Mouse (Mus musculus) thymus, postnatal 36 days (tissue): Measurements from ENCODE around the gene C2cd3.

ENCODE experiments used
- DNase-seq, 2 experiments: peaks; one replicate each; pipeline ENCODE4 v3.0.0; 2022; ENCODE audit warnings: mixed read lengths in 2 of 2

Gene C2cd3

DNA sequence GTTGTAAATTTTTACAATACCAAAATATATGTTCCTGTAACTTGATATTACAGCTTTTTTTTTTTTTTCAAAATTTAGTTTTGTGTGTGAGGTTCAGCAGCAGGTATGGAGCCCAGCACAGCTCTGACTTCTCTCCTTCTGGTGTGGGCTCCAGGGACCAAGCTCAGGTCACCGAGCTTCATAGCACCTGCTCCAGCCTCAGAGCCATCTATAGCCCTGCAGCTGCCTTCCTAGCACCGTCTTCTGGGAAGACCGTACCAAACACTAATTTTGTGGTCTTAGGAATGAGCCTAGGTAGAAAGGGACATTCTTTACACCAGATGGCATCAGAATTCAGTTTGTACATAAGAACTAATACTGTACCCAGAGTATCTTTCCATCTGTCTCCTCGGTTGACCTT lies 36.7 kb downstream of the C2cd3 start:
- DNase-seq, result no peak

DNA sequence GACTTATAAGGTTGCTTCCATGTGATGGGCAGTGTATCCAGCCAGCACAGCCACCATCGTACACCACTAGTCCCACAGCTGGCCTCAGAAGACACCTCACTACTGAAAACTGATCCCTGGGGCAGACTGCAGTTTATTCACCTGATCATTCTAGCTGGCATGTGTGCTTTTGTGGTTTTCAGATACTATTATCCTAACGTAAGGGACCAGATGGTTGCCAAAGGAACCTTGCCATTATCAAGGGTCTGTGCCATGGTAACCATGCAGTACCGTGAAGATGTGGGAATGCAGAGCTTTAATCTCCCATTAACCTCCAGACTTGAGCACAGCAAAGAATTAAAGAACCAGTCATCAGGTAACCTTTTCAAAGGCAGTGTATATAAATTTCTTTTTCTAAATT lies 53.8 kb downstream of the C2cd3 start:
- DNase-seq, result no peak

DNA sequence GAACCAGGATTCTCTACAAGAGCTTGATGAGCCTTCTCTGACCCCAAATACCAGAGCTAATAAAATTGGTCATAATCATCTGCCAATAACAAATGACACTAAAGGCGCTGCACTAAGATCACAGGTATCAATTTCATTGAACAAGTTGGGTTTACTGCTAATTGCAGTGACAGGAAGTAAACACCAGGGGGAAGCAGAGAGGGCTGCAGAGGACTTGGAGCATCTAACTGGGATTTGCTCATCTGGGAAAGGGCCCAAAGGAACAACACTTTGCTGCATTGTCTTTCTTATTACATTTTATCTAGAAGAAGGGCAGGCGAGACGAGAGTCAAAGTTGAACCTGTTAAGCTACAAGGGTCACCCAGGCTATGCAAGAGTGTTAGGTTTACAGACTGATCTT lies 57.1 kb downstream of the C2cd3 start:
- peak; percentile 23 to 39 for DNase-seq

DNA sequence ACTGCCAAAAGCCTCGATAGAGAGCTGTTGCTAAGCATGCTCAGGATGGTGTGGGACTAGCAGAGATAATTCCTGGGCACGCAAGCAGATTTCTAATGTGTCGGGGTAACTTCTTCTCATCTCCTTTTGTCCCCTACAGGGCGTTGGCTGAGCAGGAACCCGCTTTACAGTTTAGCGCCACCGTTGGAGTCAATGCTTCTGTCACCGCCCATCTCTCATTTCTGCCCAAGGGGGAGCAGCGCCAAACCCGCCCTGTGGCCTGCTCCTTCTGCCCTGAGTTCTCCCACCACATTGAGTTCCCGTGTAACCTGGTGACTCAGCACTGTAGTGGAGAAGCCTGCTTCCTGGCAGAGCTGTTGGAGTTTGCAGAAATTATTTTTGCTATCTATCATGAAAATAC lies 57.9 kb downstream of the C2cd3 start:
- no peak for DNase-seq

DNA sequence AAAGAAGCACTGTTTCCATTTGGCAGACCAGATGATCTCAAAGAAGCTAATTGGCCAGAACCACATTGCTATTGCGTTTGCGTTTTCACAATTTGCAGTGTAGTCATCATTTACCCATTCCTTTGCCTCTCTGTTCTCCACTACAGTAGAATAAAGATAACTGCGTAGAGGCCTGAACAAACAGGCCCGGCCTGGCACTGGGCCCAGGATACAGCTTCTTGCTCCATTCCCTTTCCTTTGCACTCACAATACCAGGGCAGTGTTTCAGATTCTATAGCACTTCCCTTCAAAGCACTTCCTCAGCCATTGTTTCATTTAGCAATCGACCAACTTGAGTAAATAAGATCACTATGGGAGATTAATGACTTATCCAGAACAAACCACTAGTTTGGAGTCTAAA lies 59.1 kb downstream of the C2cd3 start:
- DNase-seq, result no peak

DNA sequence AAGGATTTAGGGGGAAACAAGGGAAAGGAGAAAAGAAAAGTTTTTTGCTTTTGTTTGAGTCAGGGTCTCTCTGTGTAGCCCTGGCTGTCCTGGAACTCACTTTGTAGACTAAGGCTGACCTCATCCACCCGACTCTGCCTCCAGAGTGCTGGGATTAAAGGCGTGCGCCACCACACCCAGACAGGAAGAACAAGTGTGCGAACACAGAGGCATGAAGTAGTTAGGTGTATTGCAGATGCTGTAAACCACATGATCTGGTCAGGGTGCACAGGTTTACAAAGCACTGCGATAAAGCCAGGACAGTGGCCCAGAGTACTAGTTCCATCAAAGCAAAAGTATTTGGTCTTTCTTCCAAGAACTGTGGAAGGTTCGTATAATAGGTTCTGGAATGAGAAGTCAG lies 61.3 kb downstream of the C2cd3 start:
- no peak for DNase-seq

DNA sequence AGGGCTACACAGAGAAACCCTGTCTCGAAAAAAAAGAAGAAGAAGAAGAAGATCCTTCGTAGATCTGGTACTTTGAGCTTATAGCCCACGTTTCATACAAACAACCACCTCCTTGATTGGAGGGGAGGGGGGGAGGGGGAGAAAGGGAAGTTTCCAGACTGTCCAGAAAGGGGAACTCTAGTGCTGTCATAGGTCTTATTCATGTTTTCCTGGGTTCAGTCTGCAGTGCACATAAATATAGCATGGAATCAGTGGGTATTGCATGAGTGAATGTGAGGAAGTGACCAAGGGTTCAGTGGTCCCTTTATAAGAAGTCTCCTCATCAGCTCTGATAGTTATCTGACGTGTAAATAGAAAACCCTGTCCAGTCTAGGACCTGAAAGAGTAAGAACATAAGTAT lies 71.7 kb downstream of the C2cd3 start:
- no peak for DNase-seq

DNA sequence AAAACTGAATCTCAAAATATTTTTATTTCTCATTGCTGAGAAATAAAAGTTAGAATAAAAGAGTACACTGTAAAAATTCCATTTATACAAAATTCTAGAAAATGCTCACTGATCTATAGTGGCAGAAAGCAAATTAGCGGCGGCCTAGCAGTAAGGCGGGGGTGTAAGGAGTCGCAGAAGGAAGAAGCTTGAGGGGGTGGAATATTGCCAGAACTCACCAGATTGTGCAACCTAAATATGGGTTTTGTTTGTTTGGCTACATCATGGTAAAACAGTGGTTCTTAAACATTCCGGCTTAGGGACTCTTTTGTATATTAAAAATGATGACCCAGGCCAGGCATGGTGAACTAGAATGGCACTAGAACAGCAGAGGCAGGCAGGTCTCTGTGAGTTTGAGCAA lies 74.2 kb downstream of the C2cd3 start:
- DNase-seq, result no peak

DNA sequence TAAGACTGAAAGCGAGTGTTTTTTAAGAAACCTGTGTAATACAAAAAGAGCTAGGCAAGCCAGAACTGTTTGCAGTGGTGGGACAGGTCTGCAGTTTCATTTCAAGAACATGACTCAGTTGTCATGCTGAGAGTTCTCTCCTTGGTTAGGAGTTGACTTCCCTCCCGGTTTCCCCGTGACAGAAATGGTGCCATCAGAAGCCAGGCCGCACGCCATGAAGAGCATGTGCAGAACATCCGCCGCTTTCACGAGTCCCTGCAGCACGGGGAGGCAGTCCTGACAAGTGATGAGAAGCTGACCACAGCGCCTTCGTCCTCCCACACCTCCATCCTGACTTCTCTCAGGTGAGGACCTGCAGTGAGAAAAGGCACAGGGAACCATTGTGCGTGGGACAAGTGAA lies 76.5 kb downstream of the C2cd3 start:
- DNase-seq, result no peak

DNA sequence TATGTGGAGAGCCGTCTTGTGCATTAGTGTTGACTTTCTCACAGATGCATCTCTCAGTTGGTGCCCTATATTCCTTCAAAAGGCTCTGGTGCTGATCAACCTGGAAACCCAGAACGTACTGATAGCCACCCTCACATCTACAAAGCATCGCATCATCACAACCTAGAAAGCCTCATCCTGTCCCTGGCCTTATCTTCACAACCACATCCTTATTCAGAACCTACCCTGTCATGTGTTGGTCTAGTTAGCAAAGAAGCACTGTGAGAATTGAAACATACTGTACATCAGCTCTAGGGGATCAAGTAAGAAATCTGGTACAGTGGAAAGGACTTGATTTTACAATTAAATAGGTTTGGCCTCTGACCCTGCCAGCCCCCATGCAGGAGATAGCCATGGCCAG lies 77.0 kb downstream of the C2cd3 start:
- DNase-seq, result no peak

DNA sequence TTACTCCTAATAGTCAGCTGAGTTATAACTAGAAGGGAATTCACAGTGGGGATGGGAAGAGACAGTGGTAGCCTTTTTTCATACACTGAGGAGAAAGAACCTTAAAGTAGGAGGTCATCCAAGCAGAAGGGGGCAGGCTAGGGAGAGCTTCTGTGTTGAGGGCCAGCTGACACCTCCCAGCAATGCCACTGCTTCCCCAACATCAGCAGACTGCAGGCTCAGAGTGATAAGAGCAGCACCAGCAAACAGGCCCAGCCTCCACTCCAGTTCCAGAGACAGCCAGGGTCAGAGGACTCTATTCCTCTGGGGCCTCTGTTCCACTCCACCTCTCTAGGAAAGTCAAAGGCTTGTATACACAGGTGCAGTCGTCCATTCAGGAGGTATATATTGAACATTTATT lies 86.1 kb downstream of the C2cd3 start:
- DNase-seq, result no peak

DNA sequence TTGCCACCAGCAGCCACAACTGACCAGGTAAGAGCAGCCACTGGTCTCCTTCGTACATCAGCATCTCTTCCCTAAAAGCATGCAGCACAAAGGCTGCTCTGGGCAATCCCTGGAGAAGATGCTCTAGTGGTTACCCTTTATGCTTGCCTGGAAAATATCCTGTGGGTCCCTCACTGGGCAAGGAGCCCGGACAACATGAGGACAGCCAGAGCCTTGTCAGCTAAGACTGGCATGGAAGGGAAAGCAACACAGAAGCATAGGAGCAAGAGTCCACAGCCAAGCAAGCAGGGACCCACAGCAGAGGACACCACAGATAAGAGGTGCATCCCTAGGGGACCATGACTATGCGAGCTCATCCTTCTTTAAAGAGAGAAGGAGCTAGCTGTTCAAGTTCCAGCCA lies 87.8 kb downstream of the C2cd3 start:
- no peak for DNase-seq

DNA sequence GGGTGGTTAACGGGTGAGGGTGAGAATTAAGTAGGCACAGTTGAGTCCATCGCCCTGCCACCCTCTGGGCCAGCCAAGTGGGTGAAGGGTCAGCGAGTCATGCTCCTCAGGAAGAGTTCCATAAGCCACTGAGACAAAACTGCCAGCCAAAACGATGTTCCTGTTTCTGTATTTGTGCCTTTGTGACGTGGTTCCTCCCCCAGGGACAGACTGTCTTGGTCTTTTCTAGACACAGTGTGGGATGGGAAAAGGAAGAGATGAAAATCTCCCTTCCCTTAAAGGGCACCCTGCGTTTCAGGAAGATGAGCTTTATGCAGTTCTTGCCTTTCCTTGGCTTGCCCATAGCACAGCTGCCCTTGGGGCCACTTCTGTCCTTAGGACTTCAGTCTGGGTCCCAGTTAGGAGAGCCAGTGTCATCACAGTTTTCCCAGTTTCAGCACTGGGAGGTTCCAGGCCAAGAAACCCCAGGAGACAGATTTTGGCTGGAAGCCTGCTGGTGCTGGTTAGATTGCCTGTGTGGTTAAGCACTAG lies 89.7 kb downstream of the C2cd3 start:
- DNase-seq, result no peak

DNA sequence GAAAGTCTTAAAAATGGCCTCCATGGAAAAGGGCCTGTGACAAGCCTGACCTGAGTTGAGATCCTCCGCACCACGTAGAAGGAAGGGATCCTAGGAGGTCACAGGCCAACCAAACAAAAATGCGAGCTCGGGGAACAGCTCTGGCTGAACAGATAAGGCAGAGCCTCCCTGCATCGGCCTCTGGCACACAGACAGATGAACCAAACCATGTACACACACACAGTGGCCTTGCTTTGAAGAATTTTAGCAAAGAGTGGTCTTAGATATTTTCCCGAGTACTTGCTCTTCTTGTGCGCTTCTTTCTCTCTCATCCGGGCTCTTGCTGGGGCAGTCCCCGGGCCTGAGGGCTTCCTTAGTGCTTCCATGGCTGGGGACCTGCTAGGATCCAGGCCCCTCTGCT lies 91.2 kb downstream of the C2cd3 start:
- DNase-seq, result no peak

DNA sequence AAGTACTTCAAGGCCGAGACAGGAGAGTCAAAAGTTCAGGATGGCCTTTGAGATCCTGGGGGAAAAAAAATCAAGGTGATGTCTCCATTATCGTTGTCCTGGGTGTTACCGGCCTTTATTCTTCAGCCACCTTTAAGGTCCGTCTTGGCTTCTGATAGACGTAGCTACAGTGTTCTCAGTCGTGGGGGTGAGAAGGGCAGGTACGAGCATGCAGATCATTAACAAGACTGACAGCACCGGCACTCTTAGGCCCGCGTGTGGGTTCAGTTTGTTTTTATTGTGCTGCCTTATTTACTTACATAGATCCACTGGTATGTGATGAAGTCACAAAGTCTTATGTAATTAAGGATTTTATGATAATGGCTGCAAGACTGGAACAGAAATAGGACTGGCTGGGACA lies 91.7 kb downstream of the C2cd3 start:
- no peak for DNase-seq

DNA sequence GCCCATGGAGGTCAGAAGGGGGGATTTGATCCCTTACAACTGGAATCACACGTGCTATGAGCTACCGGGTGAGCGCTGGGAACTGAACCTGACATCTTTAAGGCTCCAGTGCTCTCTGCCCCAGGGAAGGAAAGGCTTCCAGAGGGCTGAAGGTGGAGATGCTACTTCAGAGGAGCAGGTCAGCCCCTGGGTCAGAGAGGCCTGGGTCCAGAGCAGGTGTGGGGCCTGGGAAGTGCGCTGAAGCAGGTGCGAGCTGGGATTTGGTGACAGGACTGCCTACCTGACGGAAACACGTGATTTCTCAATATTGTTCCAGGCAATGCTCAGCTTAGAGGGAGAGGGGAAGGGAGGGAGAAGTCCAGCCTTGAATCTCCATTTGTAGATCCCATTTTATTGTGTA lies 92.2 kb downstream of the C2cd3 start:
- no peak for DNase-seq

DNA sequence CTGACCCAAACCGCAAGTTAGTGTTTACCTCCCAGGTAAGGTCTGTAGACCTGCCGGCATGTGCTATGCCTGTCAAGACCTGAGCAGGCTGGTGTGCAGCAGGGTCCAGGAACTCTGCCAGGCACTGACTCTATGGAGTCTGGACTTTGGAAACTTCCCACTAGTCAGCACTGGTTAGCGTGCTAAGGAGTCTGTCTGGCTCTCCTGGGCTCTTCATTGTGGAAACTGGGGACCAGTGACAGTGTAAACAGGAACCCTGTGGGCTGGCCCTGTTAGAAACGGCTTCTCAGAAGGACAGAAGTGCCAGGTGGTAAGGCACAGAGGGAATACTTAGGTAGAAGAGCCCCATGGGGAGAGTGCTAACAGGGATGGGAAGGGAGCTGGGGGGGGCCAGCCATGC lies 93.2 kb downstream of the C2cd3 start:
- DNase-seq, result no peak

DNA sequence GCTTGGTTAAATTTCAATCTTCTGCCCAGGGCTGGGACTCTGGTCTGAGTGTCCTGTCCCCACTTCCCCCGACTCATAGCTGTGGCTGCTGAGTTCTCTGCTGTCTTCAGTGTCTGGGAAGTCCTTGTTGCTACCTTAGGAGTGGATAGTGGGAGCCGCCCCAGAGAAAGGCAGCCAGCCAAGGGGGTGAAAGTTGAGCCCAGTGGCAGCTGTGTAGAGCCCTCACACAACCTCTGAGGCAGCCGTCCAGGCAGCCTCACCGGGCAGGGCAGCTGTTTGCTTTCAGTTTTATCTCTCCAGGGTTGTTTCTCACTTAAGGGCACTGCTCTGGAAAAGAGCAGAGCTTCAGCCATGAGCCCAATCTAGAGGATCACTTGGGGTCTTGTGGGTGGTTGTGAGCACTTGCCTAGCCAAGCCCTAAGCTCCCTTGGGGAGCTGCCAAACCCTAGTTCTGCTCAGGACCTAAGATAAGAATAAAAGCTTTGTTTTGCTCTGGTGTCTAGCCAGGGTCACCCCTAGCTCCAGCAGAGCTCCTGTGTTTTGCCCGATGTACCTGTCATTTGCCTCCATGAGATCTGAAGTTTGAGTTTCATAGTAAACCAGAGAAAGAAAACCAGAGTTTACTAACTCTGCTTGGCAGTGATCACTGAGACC lies 93.8 kb downstream of the C2cd3 start:
- no peak for DNase-seq

DNA sequence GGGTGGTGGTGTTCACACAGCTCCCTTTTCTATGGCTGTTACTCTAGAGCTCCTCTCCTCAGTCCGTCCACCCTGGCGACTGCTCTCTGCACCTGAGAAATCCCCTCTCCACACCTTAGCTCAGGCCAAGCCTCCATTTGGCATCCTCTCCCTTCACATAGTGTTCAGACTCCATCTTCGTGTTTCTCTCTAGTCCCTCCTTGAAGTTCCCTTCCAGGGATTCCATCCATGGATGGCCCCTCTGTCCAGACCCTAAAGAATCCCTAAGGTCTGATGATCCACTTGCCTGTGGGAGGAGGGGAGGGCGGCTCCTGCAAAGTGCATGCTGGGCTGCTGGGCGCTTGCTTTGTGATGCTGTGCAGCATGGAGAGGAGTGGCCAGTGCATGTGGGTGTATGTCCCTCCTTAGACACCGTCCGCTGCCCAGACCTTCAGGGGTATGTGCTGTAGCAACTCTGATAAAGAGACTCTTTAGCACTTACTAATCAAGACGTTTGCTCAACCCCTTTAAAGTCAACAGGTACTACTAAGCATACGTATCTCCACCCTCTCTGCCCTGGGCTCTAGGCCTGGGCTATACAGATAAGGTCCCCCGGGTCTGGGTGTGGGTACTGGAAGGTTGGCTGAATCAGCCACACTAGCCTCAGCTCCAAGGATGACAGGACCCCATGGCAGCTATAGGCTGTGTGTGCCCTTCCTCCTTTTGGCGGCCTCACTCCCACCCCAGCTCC lies 94.9 kb downstream of the C2cd3 start:
- DNase-seq, result no peak

DNA sequence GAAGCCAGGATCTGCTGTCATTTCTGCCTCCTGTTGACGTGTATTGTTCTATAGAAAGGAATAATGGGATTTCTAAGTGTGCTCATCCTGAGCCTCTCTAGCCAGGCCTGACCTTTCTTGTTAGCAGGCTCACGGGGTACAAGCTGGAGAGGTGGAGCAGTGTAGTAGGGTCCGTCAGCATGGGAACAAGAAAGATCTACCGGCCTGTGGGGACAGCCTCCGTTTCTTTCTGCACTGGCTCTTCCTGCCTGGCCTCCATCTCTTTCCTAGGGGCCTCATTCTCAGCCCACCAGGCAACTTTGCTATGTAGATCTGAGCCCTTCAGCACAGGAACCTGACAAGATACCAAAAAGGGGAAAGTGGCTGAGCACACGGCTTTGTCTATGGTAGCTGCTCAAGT lies 96.7 kb downstream of the C2cd3 start:
- no peak for DNase-seq

DNA sequence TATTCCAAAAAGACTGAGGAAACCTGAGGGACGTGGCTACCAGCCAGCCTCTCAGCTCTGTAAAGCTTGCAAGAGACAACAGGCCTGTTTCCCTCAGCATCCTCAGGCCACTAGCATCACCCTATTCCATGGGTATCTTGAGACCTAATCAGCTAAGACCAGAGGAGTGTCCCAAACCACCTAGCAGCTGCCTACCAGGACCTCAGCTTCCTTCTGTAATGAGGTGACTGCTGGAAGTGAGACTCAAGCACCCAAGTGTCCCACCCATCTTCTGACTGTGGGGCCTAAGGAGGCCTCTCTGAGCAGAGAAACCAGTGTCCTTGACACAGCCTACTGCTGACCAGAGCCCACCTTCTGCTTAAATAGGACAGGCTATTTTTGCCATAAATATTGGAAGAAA lies 97.5 kb downstream of the C2cd3 start:
- no peak for DNase-seq

DNA sequence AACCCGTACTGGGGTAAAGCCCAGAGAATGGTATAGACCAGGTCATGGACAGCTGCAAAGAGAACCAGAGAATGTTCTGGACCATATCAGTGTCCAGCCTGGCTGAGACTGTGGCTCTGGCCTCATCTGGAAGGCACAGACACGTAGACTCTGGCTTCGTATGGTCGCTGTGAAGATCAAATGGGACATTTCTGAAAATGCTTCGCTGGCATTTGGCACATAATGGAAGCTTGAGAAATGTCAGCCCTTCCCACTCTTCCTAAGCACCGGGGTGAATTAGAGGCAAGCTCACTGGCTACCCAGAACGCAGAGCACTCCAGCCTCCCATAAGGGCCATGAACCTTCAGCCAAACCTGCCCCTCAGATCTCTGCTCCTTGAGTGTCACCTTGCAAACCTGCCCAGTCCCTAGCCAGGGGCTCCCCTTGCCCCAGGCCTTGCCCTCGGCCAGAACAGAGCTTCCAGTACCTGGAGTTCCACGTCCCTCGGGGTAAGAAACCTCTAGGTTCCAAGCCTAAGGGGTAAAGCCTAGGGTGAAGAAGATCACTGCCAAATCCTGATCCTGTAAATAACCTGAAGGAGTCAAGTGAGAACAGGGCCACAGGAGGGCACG lies 98.9 kb downstream of the C2cd3 start:
- DNase-seq, result no peak

DNA sequence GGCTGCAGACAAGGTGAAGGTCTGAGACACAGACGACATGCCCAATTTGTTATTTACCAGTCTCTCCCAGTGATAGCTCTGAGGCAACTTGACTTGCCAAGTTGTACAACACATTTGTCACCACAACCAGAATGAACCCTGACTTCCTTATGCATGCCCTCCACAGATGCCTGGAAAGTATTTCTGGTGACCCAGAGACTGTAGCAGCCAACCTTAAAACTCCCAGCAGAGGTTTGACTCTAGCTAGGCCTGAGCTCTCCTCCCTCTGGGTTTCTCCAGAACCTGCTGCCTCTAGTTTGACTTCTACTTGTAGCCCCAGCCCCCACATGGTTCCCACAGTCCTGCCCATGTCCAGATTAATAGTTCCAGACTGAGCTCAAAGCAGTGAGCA lies 99.4 kb downstream of the C2cd3 start:
- DNase-seq, result no peak

DNA sequence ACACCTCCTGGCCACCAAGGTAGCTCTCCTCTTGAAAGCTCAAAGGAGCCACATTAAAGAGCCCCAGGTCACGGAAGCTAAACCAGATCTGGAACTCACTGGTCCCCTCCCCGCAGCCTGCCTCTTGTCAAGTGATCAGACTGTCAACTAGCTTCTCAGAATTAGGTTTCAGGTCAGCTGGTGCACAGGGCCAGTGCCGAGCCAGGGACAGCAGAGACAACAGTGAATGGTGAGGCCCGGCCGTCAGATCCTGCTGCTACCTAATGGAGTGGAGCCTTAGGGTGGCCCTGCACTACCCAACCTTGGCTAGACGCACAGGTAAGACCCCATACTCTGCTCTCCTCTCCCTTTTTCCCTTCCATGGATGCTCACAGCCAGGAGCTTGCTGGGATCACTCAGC lies 100.7 kb downstream of the C2cd3 start, which contains the start of gene Ucp3:
Gene Ucp3 (plus strand): TSS at position 214 of the 400 bp plus-strand sequence.
- DNase-seq, result no peak
